Mouse (Mus musculus) layer of hippocampus, adult 11-12 months (tissue): ENCODE data around the gene Tmem91.

Experiments used
- DNase-seq: peaks from one replicate; pipeline ENCODE4 v3.0.0; 2022; ENCODE audit warnings: low spot score

The Tmem91 gene

DNA sequence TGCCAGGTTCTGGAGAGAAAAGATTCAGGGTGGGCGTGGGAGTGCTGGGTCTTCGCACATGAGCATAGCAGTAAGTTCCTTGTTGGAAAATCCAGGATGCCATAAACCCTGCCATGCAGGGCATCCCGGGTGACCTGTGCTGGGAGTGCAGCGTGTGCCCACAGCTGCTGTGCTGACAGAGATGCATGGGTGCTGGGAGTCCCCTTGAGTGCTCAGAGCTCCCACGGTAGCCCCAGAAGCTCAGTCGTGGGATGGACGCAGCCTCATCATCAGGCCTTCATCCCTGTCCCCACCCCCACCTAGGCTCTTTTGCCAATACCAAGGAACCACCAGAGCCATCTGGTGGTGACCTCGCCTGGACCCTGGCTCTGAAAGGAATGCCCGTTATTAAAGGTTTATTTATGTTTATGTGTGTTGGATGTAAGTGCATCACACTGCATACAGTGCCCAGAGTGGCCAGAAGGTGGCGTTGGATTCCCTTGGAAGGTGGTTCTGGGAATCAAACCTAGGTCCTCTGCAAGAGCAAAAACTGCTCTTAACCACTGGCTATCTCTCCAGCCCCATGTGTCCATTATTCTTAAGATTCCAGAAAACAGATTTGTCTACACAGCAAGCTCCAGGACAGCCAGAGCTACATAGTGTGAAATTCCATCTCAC is 49.2 kb downstream of the Tmem91 start:
- DNase-seq: no peak

DNA sequence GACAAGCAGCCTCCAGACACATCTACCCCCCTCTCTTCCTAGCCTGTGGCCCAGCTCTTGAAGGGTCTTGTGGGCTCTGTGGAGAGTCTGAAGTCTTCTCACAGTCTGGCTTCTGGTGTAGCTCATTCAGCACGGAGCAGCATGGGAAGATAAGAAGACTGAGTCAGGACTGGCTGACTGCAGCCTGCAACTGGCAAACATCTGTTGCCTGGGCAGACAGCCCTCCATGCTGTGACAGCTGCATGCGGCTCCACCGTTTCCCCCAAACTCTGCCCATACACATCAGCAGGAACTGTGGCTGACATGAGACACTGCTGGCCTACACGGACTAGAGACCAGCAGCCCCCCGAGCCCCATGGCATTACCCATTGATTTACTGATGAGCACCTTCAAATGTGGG is 50.1 kb downstream of the Tmem91 start:
- DNase-seq: no peak

DNA sequence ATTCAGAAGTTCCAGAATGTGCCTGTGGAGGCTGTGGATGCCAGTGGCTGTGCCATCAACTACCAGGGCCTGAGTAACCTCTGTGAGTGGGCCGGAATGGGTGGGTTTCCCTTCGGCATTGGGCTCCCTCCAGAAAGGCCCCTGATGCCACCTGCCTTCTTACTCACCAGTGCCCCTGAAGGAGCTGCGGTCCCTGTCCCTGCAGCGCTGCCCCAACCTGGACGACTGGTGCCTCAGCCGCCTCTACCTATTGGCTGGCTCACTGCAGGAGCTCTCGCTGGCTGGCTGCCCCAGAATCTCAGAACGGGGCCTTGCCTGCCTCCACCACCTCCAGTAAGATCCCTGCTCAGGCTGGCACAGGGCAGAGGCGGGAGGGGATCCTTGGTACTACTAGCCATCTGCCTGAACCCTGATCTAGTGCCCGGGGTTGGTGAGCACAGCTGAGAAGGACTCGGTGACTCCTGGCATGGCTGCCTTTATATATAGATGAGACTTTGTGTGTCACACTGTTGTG is 51.1 kb downstream of the Tmem91 start:
- DNase-seq: no peak

DNA sequence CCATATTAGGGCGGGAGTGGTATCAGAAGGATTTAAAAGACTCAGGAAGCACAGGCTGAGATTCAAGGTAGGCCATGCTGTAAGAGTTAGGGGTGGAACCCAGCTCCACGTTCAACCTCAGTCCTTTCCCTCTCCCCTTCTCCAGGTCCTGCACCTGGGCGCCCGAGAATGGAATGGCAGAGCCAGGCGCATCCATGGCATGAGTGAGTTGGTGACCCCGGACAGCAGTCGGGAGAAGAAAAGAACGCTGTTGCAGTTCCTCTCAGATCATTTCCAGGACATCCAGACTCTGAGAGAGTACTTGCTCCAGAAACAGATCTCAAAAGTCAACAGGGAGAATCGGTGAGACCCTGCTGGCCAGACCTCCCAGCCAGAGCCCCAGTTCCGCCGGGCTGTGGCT is 54.2 kb downstream of the Tmem91 start:
- DNase-seq: no peak

DNA sequence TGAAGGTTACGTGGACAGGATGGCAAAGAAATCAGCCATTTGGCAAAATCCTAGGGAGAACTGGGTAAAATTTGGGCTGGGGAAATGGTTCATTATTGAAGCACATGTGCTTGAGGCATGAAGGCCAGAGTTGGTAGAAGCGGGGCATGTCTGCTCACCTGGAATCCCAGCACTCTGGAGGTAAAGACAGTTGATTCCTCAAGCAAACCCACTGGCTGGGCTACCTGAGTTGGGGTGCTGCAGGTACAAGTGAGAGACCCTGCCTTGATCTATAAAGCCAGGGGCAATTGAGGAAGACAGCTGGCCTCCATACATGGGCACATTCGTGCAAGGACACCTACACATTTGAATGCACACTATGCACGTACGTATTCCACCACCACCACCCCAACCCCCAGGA is 54.9 kb downstream of the Tmem91 start:
- peak; percentile 6 for DNase-seq

DNA sequence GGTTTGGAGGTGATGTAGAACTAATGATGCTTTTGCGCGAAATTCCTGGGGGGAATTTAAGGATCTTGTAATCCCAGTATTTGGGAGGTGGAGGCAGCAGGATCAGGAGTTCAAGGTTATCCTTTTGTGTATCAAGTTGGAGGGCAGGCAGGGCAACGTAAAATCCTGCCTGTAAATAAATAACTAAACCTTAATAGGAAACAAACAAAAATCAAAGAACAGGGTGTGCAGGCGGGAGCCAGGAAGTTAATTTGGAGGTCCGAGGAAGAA is 55.3 kb downstream of the Tmem91 start:
- DNase-seq: no peak
